Mouse (Mus musculus) cerebellum, postnatal 25 days (tissue): Measurements from ENCODE around the gene Ptpru.

Experiments used
- DNase-seq, 2 experiments: peaks; one replicate each; pipeline ENCODE4 v3.0.0; 2021; ENCODE audit warnings: mixed read lengths in 2 of 2

Gene Ptpru

DNA sequence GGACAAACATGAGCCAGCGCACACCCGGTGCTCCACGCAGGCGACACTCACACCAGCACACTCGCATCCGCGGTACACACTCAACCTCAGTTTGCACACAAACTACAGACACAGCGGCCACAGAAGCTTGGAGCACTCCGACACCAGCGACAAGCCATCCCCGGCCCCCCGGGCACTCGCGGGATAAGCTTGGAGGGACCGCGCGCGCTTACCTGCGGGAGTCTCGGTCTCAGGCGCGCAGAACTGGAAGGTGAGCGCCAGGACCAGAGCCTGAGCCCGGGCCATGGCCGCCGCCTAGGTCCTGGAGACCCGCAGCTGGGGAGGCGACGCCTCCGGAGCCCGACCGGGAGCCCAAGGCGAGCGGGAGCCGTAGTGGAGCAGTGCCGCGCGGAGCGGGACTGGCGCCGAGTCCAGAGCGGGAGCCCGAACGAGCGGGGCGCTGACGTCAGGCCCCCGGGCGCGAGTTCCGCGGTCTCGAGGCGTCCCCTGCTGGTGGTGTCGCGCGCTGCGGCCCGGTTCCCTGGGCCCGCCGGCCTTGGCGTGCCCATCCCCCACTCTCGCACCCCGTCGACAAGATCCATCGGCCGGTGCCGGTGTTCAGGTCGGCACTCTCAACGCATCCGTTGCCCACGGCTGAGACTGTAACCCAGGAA, at the start of gene Ptpru:
Gene Ptpru (minus strand): TSS at position 417 of the 653 bp plus-strand sequence.
- DNase-seq, result peak; percentile 98 to 99

DNA sequence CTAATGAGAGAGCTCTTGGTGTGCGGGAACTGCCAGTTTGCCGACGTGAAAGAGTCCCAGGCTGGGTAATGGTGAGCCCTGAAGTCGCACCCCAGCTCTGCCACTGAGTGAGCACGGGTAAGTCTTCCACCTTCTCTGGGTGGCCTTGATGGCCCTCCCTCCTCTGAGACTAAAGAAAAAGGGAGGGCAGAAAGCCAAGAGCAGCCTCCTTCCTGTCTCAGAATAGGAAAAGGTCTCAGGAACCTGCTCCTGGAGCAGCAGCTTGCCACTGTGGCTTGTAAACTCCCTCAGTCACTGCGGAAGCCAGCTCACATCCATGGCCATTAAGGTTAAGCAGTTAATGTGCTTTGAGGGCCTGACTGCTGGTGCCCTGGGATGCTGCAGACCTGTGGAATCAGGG, 47.3 kb upstream of the Ptpru start:
- no peak for DNase-seq

DNA sequence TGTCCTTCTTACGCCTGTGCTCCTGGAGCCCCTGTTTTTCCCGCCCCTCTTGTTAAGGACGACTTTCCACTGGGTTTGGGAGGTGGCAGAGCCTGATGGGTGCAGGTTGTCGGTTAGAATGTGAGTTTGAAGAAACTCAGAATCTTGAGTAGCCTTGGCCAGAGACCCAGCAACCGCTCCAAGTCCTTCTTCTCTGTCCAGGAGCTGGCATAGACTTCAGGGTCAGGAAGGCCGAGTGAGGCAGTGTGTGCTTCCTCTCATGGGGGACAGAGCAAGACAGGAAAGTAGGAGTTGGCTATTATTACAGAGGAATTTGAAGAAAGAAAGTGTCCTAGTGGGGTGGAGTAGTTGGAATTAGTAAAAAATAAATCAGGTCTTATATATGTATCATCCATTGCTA, 45.5 kb upstream of the Ptpru start:
- DNase-seq, result no peak

DNA sequence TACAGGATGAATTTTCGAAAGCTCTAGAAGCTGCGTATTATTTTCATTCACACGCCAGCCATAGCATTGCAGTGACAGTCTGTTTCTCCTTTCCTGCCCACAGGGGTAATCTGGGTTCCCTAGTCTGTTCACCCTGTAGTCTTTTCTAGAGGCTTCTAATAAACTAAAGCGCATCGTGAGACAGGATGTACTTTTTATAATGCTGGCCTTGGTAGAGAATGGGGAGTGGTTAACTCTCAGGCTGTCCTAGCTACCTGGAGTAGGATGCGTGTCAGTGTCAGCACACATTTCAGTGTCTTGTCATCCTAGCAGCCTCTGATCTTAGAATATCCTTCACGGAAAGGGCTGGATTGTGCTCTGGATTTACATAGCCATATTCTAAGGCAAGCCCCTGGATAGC, 43.2 kb upstream of the Ptpru start:
- no peak for DNase-seq

DNA sequence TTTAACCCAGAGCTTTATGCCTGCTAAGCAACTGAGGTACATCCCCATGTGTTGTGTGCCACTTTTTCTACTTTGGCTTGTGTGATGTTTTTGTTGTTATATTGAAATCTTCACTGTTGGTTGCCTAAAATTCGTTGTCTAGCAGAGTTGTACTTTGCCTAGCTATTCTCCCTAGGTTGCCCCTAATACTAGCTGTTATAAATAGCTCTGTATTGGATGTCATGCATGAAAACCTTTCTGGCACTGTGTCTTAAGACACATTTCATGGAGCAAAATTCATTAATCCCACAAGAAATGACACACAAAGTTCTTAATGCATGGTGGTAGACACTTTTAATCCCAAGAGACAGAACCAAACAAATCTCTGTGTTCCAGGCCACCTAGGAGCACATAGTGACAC, 41.6 kb upstream of the Ptpru start:
- DNase-seq, result no peak

DNA sequence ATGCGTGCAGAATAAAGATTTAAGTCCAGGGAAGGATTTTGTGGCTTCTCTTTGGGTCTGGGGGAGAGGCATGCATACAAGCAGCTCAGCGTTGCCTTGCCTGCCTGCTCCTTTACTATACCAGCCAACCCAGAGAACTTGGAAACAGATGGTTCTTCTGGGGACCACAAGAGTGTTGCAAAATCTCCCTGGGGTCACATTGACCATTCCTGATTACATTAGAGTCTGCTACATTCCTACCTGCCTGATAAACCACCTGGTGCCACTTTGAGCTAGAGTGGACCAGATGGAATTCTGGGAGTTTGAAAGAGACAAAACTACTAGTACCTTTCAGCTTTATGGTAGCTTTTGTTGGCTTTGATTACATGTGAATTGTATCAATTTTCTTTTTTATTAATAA, 38.7 kb upstream of the Ptpru start:
- no peak for DNase-seq

DNA sequence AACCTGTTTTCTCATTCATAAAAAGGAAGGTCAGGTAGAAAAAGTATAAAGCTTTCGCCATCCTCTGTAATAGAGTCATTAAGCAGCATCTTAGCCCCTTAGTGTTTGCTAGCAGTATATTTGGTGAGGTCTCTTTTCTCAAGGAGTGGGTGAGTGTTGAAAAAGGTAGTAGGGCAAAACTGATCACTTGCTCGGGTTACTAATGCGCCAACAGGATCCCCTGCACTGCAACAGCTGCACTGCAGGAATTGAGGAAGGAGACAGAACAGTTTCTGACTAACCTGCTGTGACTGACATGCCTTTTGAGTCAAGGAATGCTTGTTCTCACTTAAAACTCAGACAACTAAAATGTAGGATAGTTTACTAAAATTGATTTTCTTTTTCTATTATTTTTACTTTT, 37.2 kb upstream of the Ptpru start:
- no peak for DNase-seq

DNA sequence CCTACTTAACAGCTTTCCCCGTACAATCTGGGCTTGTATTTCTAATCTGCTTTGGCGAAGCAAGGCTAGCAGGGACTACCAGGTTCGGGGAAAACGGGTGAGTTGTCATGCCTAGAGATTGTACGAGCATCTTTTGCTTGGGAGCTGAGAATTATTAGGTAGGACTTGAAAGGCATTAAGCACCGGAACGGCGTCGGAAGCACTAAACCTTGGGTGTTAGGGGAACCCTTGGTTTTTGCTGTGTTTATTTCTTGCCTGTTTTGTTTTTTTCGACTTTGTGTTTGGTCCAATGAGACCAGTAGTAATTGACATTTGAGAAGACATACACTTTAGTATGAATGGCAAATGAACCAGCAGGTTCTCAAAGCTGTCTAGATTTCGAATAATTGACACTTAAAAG, 36.5 kb upstream of the Ptpru start:
- DNase-seq, result peak in 1 of 2 experiments; percentile 18

DNA sequence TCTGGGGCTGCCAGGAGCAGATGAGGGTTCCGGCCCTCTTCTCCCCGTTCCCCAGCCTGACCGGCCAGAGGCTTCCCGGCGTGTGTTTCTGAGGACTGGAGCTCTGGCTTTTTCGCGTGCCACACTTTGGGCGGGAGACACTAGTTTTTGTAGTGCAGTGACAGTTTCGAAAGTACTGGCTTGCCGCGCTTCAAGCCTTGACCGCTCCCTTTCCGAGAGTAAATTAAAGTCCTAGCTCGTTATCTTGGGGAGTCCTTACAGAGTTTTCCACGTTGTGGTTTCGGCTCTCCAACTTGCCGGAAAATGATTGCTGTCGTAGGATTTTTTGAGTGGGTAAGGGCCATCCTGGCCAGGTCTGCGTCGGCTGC, 36.1 kb upstream of the Ptpru start:
- DNase-seq, result no peak

DNA sequence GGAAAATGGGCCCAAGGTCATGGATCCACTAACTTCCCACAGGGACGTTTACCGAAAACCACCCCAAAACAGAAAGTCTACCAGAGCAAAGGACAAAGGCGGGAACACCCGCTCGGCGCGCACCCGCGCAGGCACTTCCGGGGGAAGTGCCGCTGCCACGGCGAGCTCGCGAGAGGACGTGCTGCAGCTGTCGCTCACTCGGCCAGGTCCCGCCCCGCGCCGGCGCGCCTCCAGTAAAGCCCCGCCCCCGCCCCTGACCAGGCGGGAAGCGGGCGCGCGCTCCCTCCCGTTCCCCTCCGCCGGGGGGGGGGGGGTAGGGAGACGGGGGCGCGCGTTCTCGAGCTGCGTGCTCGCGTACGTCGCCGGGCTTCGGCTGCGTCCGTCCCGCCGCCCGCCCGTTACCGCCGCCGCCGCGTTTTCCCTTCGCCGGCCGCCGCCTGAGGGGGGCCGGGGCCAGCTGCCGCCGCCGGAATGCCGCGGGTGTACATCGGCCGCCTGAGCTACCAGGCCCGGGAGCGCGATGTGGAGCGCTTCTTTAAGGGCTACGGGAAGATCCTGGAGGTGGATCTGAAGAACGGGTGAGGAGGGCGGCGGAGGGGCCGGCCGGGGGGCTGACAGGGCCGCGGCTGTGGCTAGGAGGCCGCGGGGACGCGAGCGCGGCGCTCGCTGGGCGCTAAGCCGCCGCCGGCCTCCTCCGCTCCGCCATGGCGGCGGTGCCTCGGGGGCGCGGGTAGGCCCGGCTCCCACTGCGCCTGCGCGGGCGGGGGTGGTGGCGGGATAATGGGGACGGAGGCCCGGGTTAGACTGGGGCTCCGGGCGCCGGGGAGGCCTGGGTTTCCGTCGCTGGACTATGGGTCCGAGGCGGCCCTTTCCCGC, 35.4 kb upstream of the Ptpru start, which contains the start of gene Srsf4:
Gene Srsf4 (plus strand): TSS at position 325 of the 876 bp plus-strand sequence.
- DNase-seq, result peak; percentile 94 to 98

DNA sequence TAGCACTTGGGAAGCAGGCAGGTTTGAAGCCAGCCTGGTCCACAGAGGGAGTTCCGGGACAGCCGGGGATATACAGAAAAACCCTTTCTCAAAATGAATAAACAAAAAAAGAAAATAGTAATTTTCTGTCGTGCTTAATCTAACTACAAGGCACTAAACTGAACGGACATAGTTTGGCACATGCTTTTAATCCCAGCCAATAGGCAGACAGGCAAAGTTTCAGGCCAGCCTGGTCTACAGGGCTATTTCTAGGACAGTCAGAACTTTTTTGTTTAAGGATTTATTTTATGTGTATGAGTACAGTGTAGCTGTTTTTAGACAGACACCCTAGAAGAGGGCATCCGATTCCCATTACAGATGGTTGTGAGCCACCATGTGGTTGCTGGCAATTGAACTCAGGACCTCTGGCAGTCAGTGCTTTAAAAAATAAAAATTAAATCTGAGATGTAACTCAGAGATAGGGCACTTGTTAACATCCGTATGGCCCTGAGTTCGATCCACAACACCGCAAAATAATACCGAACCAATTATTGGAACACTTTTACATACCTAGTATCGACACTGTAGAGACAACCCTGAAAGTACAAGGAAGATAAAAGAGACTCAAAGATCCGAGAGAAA, 34.7 kb upstream of the Ptpru start:
- DNase-seq, result peak in 1 of 2 experiments; percentile 19

DNA sequence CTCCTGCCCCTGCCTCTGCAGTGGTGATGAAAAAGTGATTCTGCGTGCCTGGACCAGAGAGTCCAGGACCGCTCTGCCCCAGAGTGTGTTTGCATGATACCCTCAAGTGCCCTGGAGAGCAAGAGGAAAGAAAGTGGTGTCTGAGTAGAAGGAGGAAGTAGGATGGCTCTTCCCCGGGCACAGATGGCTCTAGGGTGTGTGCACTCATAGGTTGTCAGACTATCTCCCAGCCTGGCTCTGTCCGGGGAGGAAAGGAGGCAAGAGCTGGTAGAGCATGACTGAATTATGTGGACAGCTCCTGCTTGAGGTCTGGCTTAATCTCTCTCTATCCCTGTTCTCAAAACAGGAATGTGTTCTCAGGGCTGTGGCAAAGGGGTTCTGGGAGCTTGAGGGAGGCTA, 23.3 kb upstream of the Ptpru start:
- no peak for DNase-seq

DNA sequence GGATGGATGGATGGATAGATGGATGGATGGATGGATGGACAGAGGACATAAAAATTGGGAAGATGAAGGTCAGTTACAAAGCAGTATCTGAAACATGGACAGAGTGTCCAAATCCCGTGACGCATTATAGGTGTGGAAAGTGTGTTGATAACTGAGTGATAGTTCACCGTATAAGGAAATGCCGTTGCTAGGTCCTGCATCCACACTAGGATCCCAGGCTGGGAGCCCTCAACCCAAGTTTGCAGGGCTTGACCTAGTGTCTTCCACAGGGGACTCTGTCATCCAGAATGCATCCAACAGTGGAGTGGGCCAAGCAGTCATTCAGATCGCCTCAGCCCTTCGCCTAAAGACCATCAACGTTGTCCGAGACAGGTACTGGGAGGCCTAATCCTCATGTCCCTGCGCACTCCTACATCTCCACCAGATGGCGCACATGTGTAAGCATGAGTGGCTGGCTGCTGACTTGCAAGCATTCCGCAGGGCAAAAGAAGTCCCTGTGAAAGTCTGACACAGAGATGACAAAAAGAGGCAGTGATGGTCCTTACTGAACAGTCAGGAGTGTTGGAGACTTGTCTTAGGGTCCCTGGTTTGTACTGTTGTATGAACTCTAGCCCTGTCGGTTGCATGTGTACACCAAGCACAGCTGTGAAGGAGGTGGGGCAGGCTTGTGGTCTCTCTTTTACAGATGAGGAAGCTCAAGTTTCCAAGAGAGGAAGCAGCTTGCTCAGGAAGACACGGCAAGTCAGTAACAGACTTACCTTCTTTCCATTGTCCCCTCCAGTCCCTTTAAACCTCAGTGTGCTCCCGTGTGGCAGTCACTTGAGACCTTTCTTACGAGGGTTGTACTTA, 22.6 kb upstream of the Ptpru start:
- peak; percentile 79 to 89 for DNase-seq

DNA sequence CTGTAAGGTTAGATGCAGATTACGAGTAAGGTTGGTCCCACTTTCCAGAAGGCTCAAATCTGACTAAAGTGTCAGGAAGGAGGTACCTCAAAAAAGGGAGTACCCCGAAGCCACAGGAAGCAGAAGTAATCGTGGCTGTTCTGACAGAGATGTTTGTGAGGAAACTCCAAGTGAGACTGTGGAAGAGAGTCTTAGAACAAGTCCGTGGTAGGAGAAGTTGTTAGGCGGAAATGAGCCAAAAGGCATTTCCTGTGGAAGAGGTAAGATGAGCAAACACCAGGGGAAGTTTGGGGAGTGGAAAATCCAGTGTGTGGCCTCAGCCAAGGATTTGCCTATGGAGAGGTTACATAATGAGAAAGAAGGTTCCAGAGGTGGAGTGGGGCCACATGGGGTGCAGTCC, 16.9 kb upstream of the Ptpru start:
- no peak for DNase-seq

DNA sequence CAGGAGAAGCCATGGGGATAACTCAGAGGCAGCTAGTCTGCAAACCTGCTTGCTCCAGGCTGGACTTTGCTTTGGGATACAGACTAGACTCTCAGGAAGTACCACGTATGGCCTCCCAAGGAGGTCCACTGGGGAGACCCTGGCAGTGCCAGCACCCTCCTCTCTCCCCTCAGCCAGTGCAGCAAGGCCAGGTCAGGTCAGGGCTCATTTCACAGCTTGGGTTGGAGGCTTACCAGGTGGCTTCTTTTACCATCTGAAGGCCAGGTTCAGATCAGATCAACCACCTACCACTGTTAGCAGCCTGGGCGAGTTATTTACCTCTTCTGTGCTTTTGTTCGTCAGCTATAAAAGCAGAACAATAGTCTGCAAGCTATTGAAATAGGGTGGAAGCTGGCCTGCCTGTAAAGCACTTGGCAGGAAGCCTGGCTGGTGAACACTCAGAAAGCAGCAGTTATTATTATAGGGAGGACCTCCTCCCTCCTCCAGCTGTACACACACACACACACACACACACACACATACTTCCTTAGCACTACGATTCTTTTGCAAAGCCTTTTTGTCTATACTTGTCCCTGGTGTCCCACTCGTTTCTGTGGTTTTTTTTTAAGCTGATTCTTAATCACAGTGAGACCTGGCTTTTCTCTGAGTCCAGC, 12.0 kb upstream of the Ptpru start:
- DNase-seq, result no peak

DNA sequence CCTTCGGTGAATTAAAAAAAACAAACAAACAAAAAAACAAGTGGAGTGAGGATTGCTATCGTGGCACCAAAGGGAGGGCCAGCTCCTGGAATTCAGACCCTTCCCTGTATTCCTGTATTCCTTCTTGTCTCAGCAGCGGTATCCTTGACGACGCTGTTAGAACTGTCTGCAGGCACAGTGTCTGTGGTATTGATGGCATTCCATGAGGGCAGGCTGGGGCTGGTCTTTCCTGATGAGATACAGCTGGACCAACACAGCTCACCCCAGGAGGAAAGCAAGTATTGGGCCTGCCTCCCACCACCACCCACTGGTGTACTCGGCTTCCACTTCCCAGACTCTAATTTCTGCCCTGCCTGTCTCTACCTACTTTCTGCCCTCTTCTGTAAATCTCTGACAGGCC, 10.0 kb upstream of the Ptpru start:
- no peak for DNase-seq

DNA sequence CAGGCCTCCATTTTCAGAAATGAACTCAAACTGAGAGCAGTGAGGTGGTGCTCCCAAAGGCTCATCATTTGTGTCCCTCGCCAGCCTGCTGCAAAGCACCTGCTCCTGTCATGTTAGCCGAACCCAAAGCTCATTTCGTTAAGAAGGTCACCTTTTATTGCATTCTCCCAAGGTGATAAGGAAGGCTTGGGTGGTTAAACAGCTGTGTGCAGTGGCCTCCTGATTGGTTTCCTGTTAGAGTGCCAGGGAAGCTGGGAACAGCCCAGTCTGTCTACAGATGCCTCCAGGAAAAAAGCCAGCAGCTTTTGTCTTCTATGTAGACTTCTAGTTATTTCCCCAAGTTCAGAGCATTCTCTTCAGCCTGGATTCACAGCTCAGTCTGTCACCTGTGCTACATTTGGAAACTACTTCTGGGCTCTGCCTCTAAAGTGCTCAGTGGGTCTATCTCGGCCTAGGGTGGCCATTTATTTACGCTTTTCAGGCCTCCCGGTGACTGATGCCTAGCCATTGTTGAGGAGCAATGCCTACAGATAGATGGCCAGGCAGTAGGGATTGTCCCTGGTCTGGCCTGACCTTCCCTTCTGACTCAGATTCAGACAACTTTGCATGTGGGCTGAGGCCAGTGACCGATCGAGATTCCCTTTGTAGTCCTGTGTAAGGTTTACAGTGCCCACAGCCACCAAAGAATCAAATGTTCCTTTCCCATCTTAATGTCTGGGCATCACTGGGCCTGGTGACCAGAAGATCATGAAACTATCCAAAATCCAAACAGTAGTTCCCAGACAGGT, 8.1 kb upstream of the Ptpru start:
- no peak for DNase-seq

DNA sequence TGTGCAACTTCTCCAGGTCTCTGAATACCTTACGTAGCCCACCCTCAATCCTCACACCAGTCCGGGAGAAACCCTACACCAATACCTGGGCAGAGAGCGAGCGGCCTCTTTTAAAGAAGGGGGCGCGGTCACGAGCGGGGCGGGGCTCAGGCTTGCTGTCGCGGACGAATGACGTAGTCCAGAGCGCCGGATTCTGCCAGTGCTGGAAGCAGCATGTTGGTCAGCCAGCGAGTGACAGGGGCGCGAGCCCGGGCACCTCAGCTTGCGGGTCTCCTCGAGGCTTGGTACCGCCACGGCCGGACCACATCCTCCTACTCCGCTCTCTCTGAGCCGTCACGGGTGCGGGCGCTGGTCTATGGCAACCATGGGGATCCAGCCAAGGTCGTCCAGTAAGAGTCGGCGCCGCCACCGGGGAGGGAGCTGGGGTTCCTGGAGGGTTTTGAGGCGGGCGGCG, 5.2 kb upstream of the Ptpru start, which contains the start of gene Mecr:
Gene Mecr (plus strand): TSS at position 181 of the 454 bp plus-strand sequence.
- DNase-seq, result peak; percentile 95 to 97

DNA sequence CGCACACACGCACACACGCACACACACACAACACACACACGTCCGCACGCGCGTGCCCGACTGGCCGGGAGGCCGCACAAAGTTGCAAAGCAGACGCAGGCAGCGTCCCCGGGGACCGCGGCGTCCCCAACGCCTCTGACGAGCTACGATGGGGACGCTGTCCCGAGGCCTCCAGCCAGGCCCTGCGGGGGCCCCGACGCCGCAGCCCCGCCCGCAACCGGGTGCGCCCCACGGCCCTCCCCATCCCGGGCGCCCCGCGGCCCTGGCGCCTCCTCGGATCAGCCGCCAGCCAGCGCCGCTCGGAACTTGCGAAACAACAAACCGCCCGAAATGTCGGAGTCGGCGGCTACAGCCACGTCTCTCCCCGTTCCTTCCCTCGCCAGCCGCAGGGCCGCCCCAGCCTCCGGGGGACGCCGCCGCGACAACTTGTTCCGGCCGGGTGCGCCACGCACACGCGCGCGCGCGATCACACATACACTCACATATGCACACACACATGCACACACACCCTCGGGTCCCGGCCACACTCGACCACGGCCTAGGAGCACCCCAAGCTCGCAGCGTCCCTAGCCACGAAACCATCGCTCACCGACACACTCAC, 1.1 kb downstream of the Ptpru start:
- DNase-seq, result peak; percentile 61 to 63

DNA sequence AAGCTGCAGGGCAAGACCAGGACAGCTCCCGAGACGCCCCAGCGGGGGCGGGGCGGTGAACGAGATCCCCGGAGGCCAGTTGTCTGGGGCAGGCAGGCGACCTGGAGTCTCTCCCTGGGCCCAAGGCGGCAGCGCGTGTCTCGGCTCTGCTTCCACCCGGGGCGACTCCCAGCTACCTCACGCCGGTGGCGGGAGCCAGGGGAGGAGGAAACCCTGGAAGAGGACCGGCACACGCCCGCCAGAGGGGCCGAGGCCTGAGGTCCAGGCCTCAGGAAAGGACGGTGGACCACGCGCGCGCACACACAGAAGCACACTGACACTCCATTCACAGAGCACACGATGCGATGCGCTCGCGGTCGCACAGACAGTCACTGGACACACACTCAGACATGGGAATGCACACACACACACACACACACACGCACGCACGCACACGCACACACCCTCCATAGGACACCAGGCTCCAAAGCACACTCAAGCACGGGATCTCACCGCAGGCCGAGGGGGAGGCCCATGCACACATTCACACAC, 1.7 kb downstream of the Ptpru start:
- peak; percentile 49 to 53 for DNase-seq
